In genomic region chr2:93082846-93083245, GRCm38 (mm10) we compare ENCODE assay signal across 13 mouse cellular contexts. TPM values are rescaled to one million over a fixed set of nuclear protein-coding genes. Genes with fewer than 3 reads are reported as not detected.
DNase-seq lines count a peak whose midpoint lies in the region; ATAC-seq lines count a peak whose summit lies in the region.
"Had no signal": no experiment of that assay in that cellular context is flagged by ENCODE, and none has a peak within 500 bp of the region (broad histone marks: within the 10 kb centered on the region; RNA-seq: fewer than 3 reads in every experiment).

No protein-coding gene starts in this region.

- H3K9me3 ChIP-seq in heart, embryonic 10.5 days, result no peaks in the 10 kb centered on the region
- H3K9me3 ChIP-seq in limb, embryonic 13.5 days, result no peaks in the 10 kb centered on the region
- no peaks in the 10 kb centered on the region for H3K9me3 ChIP-seq in limb, embryonic 10.5 days (replicated peaks)
- H3K9me3 ChIP-seq in intestine, embryonic 16.5 days (ENCODE audit: control insufficient read depth, low read length), result no peaks in the 10 kb centered on the region
- no peaks in the 10 kb centered on the region for H3K9me3 ChIP-seq in stomach, embryonic 14.5 days (ENCODE audit: control insufficient read depth, low read depth, low read length)
- H3K9me3 ChIP-seq: heart, embryonic 13.5 days; liver, embryonic 13.5 days had no signal

- intact Hi-C loops in heart, postnatal 25 days (cut with DNase I), result no loop called here

- 45% methylated on average over 3 of the region's 3 CpGs for WGBS in heart, embryonic 10.5 days
- WGBS in limb, embryonic 13.5 days, result 48% methylated on average over 3 of the region's 3 CpGs
- 39% methylated on average over 3 of the region's 3 CpGs for WGBS in limb, embryonic 10.5 days
- WGBS in intestine, embryonic 16.5 days, result 31% methylated on average over 3 of the region's 3 CpGs
- WGBS in stomach, embryonic 14.5 days, result 19% methylated on average over 3 of the region's 3 CpGs

- peaks cover 34% of the 10 kb centered on the region for H3K4me1 ChIP-seq in heart, embryonic 10.5 days
- H3K4me1 ChIP-seq in limb, embryonic 13.5 days, result no peaks in the 10 kb centered on the region
- peaks cover 26% of the 10 kb centered on the region for H3K4me1 ChIP-seq in limb, embryonic 10.5 days
- H3K4me1 ChIP-seq in intestine, embryonic 16.5 days (ENCODE audit: control insufficient read depth, insufficient read depth, low read length), result peaks cover 24% of the 10 kb centered on the region
- H3K4me1 ChIP-seq in stomach, embryonic 14.5 days (ENCODE audit: control insufficient read depth, insufficient read depth, low read length), result peaks cover 19% of the 10 kb centered on the region
- H3K4me1 ChIP-seq: heart, embryonic 13.5 days; liver, embryonic 13.5 days had no signal

- H3K4me2 ChIP-seq in limb, embryonic 13.5 days (replicated peaks), result no peak overlapping the region
- H3K4me2 ChIP-seq in intestine, embryonic 16.5 days (ENCODE audit: low read depth, low read length), result no peak overlapping the region
- no peak overlapping the region for H3K4me2 ChIP-seq in stomach, embryonic 14.5 days (replicated peaks; ENCODE audit: low read depth, low read length)
- H3K4me2 ChIP-seq: heart, embryonic 13.5 days; liver, embryonic 13.5 days had no signal

- H3K27me3 ChIP-seq in heart, embryonic 10.5 days (ENCODE audit: insufficient read depth, poor library complexity, severe bottlenecking), result 0 out of 2 replicates have a peak, but pooled peaks cover 10% of the 10 kb centered on the region
- H3K27me3 ChIP-seq in limb, embryonic 13.5 days, result 0 out of 2 replicates have a peak, but pooled peaks cover 2% of the 10 kb centered on the region
- no peaks in the 10 kb centered on the region for H3K27me3 ChIP-seq in limb, embryonic 10.5 days (ENCODE audit: low read depth, poor library complexity, severe bottlenecking)
- no peaks in the 10 kb centered on the region for H3K27me3 ChIP-seq in intestine, embryonic 16.5 days (replicated peaks; ENCODE audit: control insufficient read depth, insufficient read depth, low read length)
- no peaks in the 10 kb centered on the region for H3K27me3 ChIP-seq in stomach, embryonic 14.5 days (ENCODE audit: control insufficient read depth, insufficient read depth, low read length)
- H3K27me3 ChIP-seq: liver, embryonic 13.5 days had no signal

- H3K27ac ChIP-seq in heart, embryonic 10.5 days, result 0 out of 2 replicates have a peak overlapping the region, but pooled peaks have one; percentile 24
- H3K27ac ChIP-seq in limb, embryonic 13.5 days, result no peak overlapping the region
- no peak overlapping the region for H3K27ac ChIP-seq in limb, embryonic 10.5 days
- no peak overlapping the region; the same call in 1 of the 2 replicates for H3K27ac ChIP-seq in intestine, embryonic 16.5 days (ENCODE audit: low read length)
- H3K27ac ChIP-seq in stomach, embryonic 14.5 days (ENCODE audit: low read length), result peak overlapping the region; percentile 48; the same call in 1 of the 2 replicates
- H3K27ac ChIP-seq: heart, embryonic 13.5 days; liver, embryonic 13.5 days had no signal

- peak; percentile 24; the same call in 1 of the 2 replicates for ATAC-seq in limb, embryonic 13.5 days (ENCODE audit: low FRiP score, low read depth)
- peak; percentile 75 for ATAC-seq in intestine, embryonic 16.5 days
- ATAC-seq in stomach, embryonic 14.5 days (ENCODE audit: insufficient number of reproducible peaks, insufficient read depth, low FRiP score, low read depth), result peak; percentile 64; the same call in 1 of the 2 replicates

- DNase-seq in heart, embryonic 10.5 days (ENCODE audit: low spot score), result no peak
- DNase-seq in heart, postnatal 25 days (ENCODE audit: low spot score), result no peak
- no peak for DNase-seq in limb, embryonic 10.5 days (ENCODE audit: low spot score)
- DNase-seq in adrenal gland, adult (ENCODE audit: inconsistent age in 2 of 2, low spot score in 1 of 2), result no peak
- no peak for DNase-seq in layer of hippocampus, postnatal 36 days
- DNase-seq: cerebellum, adult 9-11 months; layer of hippocampus, adult 9-11 months; liver, embryonic 13.5 days; right cerebral cortex, postnatal 14 days had no signal

- no peaks in the 10 kb centered on the region for H3K36me3 ChIP-seq in heart, embryonic 10.5 days
- no peaks in the 10 kb centered on the region for H3K36me3 ChIP-seq in limb, embryonic 13.5 days
- H3K36me3 ChIP-seq in limb, embryonic 10.5 days, result no peaks in the 10 kb centered on the region
- no peaks in the 10 kb centered on the region for H3K36me3 ChIP-seq in intestine, embryonic 16.5 days (ENCODE audit: control insufficient read depth, insufficient read depth, low read length)
- no peaks in the 10 kb centered on the region for H3K36me3 ChIP-seq in stomach, embryonic 14.5 days (ENCODE audit: control insufficient read depth, insufficient read depth, low read length)
- H3K36me3 ChIP-seq: heart, embryonic 13.5 days; liver, embryonic 13.5 days had no signal

- no peak overlapping the region for H3K9ac ChIP-seq in limb, embryonic 13.5 days
- H3K9ac ChIP-seq in intestine, embryonic 16.5 days (ENCODE audit: low read depth, low read length), result no peak overlapping the region
- no peak overlapping the region for H3K9ac ChIP-seq in stomach, embryonic 14.5 days (replicated peaks; ENCODE audit: low read depth, low read length)
- H3K9ac ChIP-seq: heart, embryonic 13.5 days; liver, embryonic 13.5 days had no signal

- no peak overlapping the region for H3K4me3 ChIP-seq in heart, embryonic 10.5 days
- no peak overlapping the region for H3K4me3 ChIP-seq in limb, embryonic 13.5 days
- H3K4me3 ChIP-seq in limb, embryonic 10.5 days, result no peak overlapping the region
- no peak overlapping the region for H3K4me3 ChIP-seq in intestine, embryonic 16.5 days (ENCODE audit: low read length)
- no peak overlapping the region for H3K4me3 ChIP-seq in stomach, embryonic 14.5 days (ENCODE audit: low read depth, low read length)
- H3K4me3 ChIP-seq: heart, embryonic 13.5 days; liver, embryonic 13.5 days had no signal

RNA-seq across cellular contexts. Expression of gene Prdm11, which starts 36.9 kb away (rescaled TPM):
- 4.5 and 4.6 TPM in 2 replicates for polyA plus RNA-seq in heart, embryonic 10.5 days (2016; fragmentation: Nextera tagmentation; extraction: Ambion mirVana)
- total RNA-seq in heart, postnatal 25 days (2021), result 10 to 100 TPM in 1 of 2 experiments, 1 to 10 TPM in 1; 9.5 to 10.3 TPM
- polyA plus RNA-seq in limb, embryonic 13.5 days (2015; fragmentation: Nextera tagmentation; extraction: Ambion mirVana), result 7.1 and 7.8 TPM in 2 replicates
- 2.8 and 3.4 TPM in 2 replicates for polyA plus RNA-seq in limb, embryonic 10.5 days (2016; fragmentation: Nextera tagmentation; extraction: Ambion mirVana)
- polyA plus RNA-seq in intestine, embryonic 16.5 days (2015; fragmentation: Nextera tagmentation; extraction: Ambion mirVana), result 7.1 and 7.3 TPM in 2 replicates
- polyA plus RNA-seq in stomach, embryonic 14.5 days (2014; fragmentation: Nextera tagmentation; extraction: Ambion mirVana), result 7.6 and 8.0 TPM in 2 replicates
- 10 to 100 TPM; 25.7 to 30.1 TPM for total RNA-seq in layer of hippocampus, postnatal 36 days (2021)

Comparison
In these comparisons a context has a peak if more than half of its experiments do, and no peak if none do; other contexts are left out.
1. H3K27ac ChIP-seq: peak in heart, embryonic 10.5 days (single experiment) and stomach, embryonic 14.5 days (single experiment); none in limb, embryonic 13.5 days (single experiment), limb, embryonic 10.5 days (single experiment) and intestine, embryonic 16.5 days (single experiment).
2. ATAC-seq: peak in every context shown above with its lines; median percentile 75 in intestine, embryonic 16.5 days; 64 in stomach, embryonic 14.5 days; 24 in limb, embryonic 13.5 days.